Mouse (Mus musculus): ENCODE measurements around the gene Zfp560. TPM values are rescaled to one million over a fixed set of nuclear protein-coding genes. Genes with fewer than 3 reads are reported as not detected.

The Zfp560 gene
- polyA plus RNA-seq (2014; fragmentation: Nextera tagmentation; extraction: Ambion mirVana) = 36.9 and 37.1 TPM in 2 replicates

GRCm38 (mm10) chr9:20384532-20385342, at the start of gene Zfp560:
Zfp560 (minus strand) TSS chr9:20385177.
- Histone ChIP-seq H3K27ac (replicated peaks; ENCODE audit: low read depth, low read length) (0 out of 2 replicates have a peak within 1 kb of the TSS, but pooled peaks have one; percentile 20), H3K27me3 (ENCODE audit: control insufficient read depth, insufficient read depth, low read length) (no peaks in the 10 kb centered on the region)
- ATAC-seq (replicated peaks; ENCODE audit: insufficient number of reproducible peaks, low FRiP score, low TSS enrichment, low read depth) = peak; percentile 99

GRCm38 (mm10) chr9:20430004-20430403, 45.0 kb upstream of the Zfp560 start:
- Histone ChIP-seq H3K4me2 (ENCODE audit: low read depth, low read length) (no peak overlapping the region), H3K27me3 (ENCODE audit: control insufficient read depth, insufficient read depth, low read length) (no peaks in the 10 kb centered on the region), H3K9ac (replicated peaks; ENCODE audit: low read length) (no peak overlapping the region), H3K9me3 (replicated peaks; ENCODE audit: control insufficient read depth, low read length) (no peaks in the 10 kb centered on the region), H3K4me3 (ENCODE audit: low read depth, low read length) (no peak overlapping the region), H3K4me1 (ENCODE audit: control insufficient read depth, insufficient read depth, low read length) (no peaks in the 10 kb centered on the region), H3K36me3 (replicated peaks; ENCODE audit: control insufficient read depth, insufficient read depth, low read depth, low read length) (no peaks in the 10 kb centered on the region; the same call in 1 of the 2 replicates), H3K27ac (replicated peaks; ENCODE audit: low read depth, low read length) (no peak overlapping the region)
- DNase-seq (ENCODE audit: low spot score) (no peak), ATAC-seq (replicated peaks; ENCODE audit: insufficient number of reproducible peaks, low FRiP score, low TSS enrichment, low read depth) (no peak)
- 82% methylated on average over 3 of the region's 3 CpGs for WGBS

More at GRCm38 (mm10) chr9:20384532-20385342, at the start of gene Zfp560:
- H3K9me3 ChIP-seq (replicated peaks; ENCODE audit: control insufficient read depth, low read length) = no peaks in the 10 kb centered on the region
- peak within 1 kb of the TSS; percentile 52 for H3K4me3 ChIP-seq (ENCODE audit: low read depth, low read length)
- H3K4me2 ChIP-seq (ENCODE audit: low read depth, low read length) = peak within 1 kb of the TSS; percentile 74
- peak; percentile 95 for DNase-seq (ENCODE audit: low spot score)
- H3K36me3 ChIP-seq (replicated peaks; ENCODE audit: control insufficient read depth, insufficient read depth, low read depth, low read length) = no peaks in the 10 kb centered on the region
- H3K4me1 ChIP-seq (ENCODE audit: control insufficient read depth, insufficient read depth, low read length) = no peaks in the 10 kb centered on the region
- peak within 1 kb of the TSS; percentile 75 for H3K9ac ChIP-seq (replicated peaks; ENCODE audit: low read length)
- WGBS = 2% methylated on average over 40 of the region's 40 CpGs

- no peak for DNase-seq (ENCODE audit: low spot score)
- 13% methylated on average over 1 of the region's 1 CpGs for WGBS
- no peak for ATAC-seq (replicated peaks; ENCODE audit: insufficient number of reproducible peaks, low FRiP score, low TSS enrichment, low read depth)
Observed at GRCm38 (mm10) chr9:20411460-20411859, 26.5 kb upstream of the Zfp560 start.

GRCm38 (mm10) chr9:20409319-20409718, 24.3 kb upstream of the Zfp560 start:
- Histone ChIP-seq H3K4me3 (ENCODE audit: low read depth, low read length) (no peak overlapping the region), H3K4me1 (ENCODE audit: control insufficient read depth, insufficient read depth, low read length) (no peaks in the 10 kb centered on the region), H3K9me3 (replicated peaks; ENCODE audit: control insufficient read depth, low read length) (no peaks in the 10 kb centered on the region), H3K36me3 (replicated peaks; ENCODE audit: control insufficient read depth, insufficient read depth, low read depth, low read length) (no peaks in the 10 kb centered on the region), H3K27ac (replicated peaks; ENCODE audit: low read depth, low read length) (no peak overlapping the region), H3K27me3 (ENCODE audit: control insufficient read depth, insufficient read depth, low read length) (no peaks in the 10 kb centered on the region), H3K9ac (replicated peaks; ENCODE audit: low read length) (no peak overlapping the region), H3K4me2 (ENCODE audit: low read depth, low read length) (no peak overlapping the region)
- 92% methylated on average over 2 of the region's 2 CpGs for WGBS
- ATAC-seq (replicated peaks; ENCODE audit: insufficient number of reproducible peaks, low FRiP score, low TSS enrichment, low read depth) = no peak
- DNase-seq (ENCODE audit: low spot score) = no peak

More at GRCm38 (mm10) chr9:20411460-20411859, 26.5 kb upstream of the Zfp560 start:
- Histone ChIP-seq H3K9ac (replicated peaks; ENCODE audit: low read length) (no peak overlapping the region), H3K4me1 (ENCODE audit: control insufficient read depth, insufficient read depth, low read length) (no peaks in the 10 kb centered on the region), H3K9me3 (replicated peaks; ENCODE audit: control insufficient read depth, low read length) (no peaks in the 10 kb centered on the region), H3K4me3 (ENCODE audit: low read depth, low read length) (no peak overlapping the region), H3K4me2 (ENCODE audit: low read depth, low read length) (no peak overlapping the region), H3K27ac (replicated peaks; ENCODE audit: low read depth, low read length) (no peak overlapping the region), H3K27me3 (ENCODE audit: control insufficient read depth, insufficient read depth, low read length) (no peaks in the 10 kb centered on the region), H3K36me3 (replicated peaks; ENCODE audit: control insufficient read depth, insufficient read depth, low read depth, low read length) (no peaks in the 10 kb centered on the region)

- 16% methylated on average over 16 of the region's 16 CpGs for WGBS
- Histone ChIP-seq H3K36me3 (replicated peaks; ENCODE audit: control insufficient read depth, insufficient read depth, low read depth, low read length) (no peaks in the 10 kb centered on the region), H3K4me3 (ENCODE audit: low read depth, low read length) (peak overlapping the region; percentile 52), H3K9ac (replicated peaks; ENCODE audit: low read length) (peak overlapping the region; percentile 75), H3K9me3 (replicated peaks; ENCODE audit: control insufficient read depth, low read length) (no peaks in the 10 kb centered on the region), H3K4me2 (ENCODE audit: low read depth, low read length) (peak overlapping the region; percentile 74), H3K4me1 (ENCODE audit: control insufficient read depth, insufficient read depth, low read length) (no peaks in the 10 kb centered on the region), H3K27me3 (ENCODE audit: control insufficient read depth, insufficient read depth, low read length) (no peaks in the 10 kb centered on the region), H3K27ac (replicated peaks; ENCODE audit: low read depth, low read length) (0 out of 2 replicates have a peak overlapping the region, but pooled peaks have one; percentile 20)
- ATAC-seq (replicated peaks; ENCODE audit: insufficient number of reproducible peaks, low FRiP score, low TSS enrichment, low read depth) (no peak; the same call in 1 of the 2 replicates), DNase-seq (ENCODE audit: low spot score) (no peak)
Observed at GRCm38 (mm10) chr9:20385343-20385703, 346 bp upstream of the Zfp560 start.

- no peak overlapping the region; the same call in 1 of the 2 replicates for H3K4me3 ChIP-seq (ENCODE audit: low read depth, low read length)
- no peaks in the 10 kb centered on the region for H3K4me1 ChIP-seq (ENCODE audit: control insufficient read depth, insufficient read depth, low read length)
- H3K4me2 ChIP-seq (ENCODE audit: low read depth, low read length) = no peak overlapping the region
- H3K9me3 ChIP-seq (replicated peaks; ENCODE audit: control insufficient read depth, low read length) = no peaks in the 10 kb centered on the region
- no peaks in the 10 kb centered on the region for H3K36me3 ChIP-seq (replicated peaks; ENCODE audit: control insufficient read depth, insufficient read depth, low read depth, low read length)
- ATAC-seq (replicated peaks; ENCODE audit: insufficient number of reproducible peaks, low FRiP score, low TSS enrichment, low read depth) (no peak), DNase-seq (ENCODE audit: low spot score) (no peak)
- no peaks in the 10 kb centered on the region for H3K27me3 ChIP-seq (ENCODE audit: control insufficient read depth, insufficient read depth, low read length)
- 90% methylated on average over 7 of the region's 7 CpGs for WGBS
- no peak overlapping the region for H3K27ac ChIP-seq (replicated peaks; ENCODE audit: low read depth, low read length)
- H3K9ac ChIP-seq (replicated peaks; ENCODE audit: low read length) = no peak overlapping the region
Observed at GRCm38 (mm10) chr9:20383659-20384058, 1.3 kb downstream of the Zfp560 start.

- ATAC-seq (replicated peaks; ENCODE audit: insufficient number of reproducible peaks, low FRiP score, low TSS enrichment, low read depth) = no peak
- H3K27me3 ChIP-seq (ENCODE audit: control insufficient read depth, insufficient read depth, low read length) = no peaks in the 10 kb centered on the region
- no peak overlapping the region for H3K4me2 ChIP-seq (ENCODE audit: low read depth, low read length)
- H3K36me3 ChIP-seq (replicated peaks; ENCODE audit: control insufficient read depth, insufficient read depth, low read depth, low read length) = no peaks in the 10 kb centered on the region
- DNase-seq (ENCODE audit: low spot score) = no peak
- no peak overlapping the region for H3K27ac ChIP-seq (replicated peaks; ENCODE audit: low read depth, low read length)
- H3K9ac ChIP-seq (replicated peaks; ENCODE audit: low read length) = no peak overlapping the region
- no peak overlapping the region for H3K4me3 ChIP-seq (ENCODE audit: low read depth, low read length)
- 83% methylated on average over 1 of the region's 1 CpGs for WGBS
- H3K4me1 ChIP-seq (ENCODE audit: control insufficient read depth, insufficient read depth, low read length) = no peaks in the 10 kb centered on the region
- no peaks in the 10 kb centered on the region for H3K9me3 ChIP-seq (replicated peaks; ENCODE audit: control insufficient read depth, low read length)
Observed at GRCm38 (mm10) chr9:20374712-20375111, 10.3 kb downstream of the Zfp560 start.

- Histone ChIP-seq H3K9me3 (replicated peaks; ENCODE audit: control insufficient read depth, low read length) (no peaks in the 10 kb centered on the region), H3K4me3 (ENCODE audit: low read depth, low read length) (no peak overlapping the region), H3K4me1 (ENCODE audit: control insufficient read depth, insufficient read depth, low read length) (no peaks in the 10 kb centered on the region), H3K27ac (replicated peaks; ENCODE audit: low read depth, low read length) (no peak overlapping the region), H3K4me2 (ENCODE audit: low read depth, low read length) (no peak overlapping the region), H3K27me3 (ENCODE audit: control insufficient read depth, insufficient read depth, low read length) (no peaks in the 10 kb centered on the region), H3K36me3 (replicated peaks; ENCODE audit: control insufficient read depth, insufficient read depth, low read depth, low read length) (no peaks in the 10 kb centered on the region), H3K9ac (replicated peaks; ENCODE audit: low read length) (no peak overlapping the region)
- DNase-seq (ENCODE audit: low spot score) (no peak), ATAC-seq (replicated peaks; ENCODE audit: insufficient number of reproducible peaks, low FRiP score, low TSS enrichment, low read depth) (no peak)
- 91% methylated on average over 2 of the region's 2 CpGs for WGBS
Observed at GRCm38 (mm10) chr9:20367311-20367710, 17.7 kb downstream of the Zfp560 start.

Data from embryonic facial prominence, embryonic 11.5 days (tissue).